Mouse (Mus musculus) cortical plate, adult 2 months (tissue): Measurements from ENCODE around the gene Irx3. TPM values are rescaled to one million over a fixed set of nuclear protein-coding genes. Genes with fewer than 3 reads are reported as not detected.
A peak's percentile ranks its signal among the peaks of the same experiment; 100 is the strongest.

Experiments used
- H3K27ac ChIP-seq: fragments of 200-500 bp; 2 replicates; pipeline ENCODE4 v1.5.1; 2012; ENCODE audit warnings: low read length, control low read depth, inconsistent platforms; ENCODE audit not compliant: insufficient read depth
- H3K4me1 ChIP-seq: fragments of 200-500 bp; 2 replicates; pipeline ENCODE4 v1.6.1; 2011; ENCODE audit warnings: low read length; ENCODE audit not compliant: control insufficient read depth, insufficient read depth
- H3K4me3 ChIP-seq: fragments of 200-500 bp; 2 replicates; pipeline ENCODE4 v1.5.1; 2011; ENCODE audit warnings: mild to moderate bottlenecking, low read length, control low read depth; ENCODE audit not compliant: insufficient read depth
- CTCF ChIP-seq: fragments of 200-500 bp; IDR thresholded peaks from 2 replicates; pipeline ENCODE4 v1.5.1; 2011; ENCODE audit warnings: mild to moderate bottlenecking, control low read depth, low read length; ENCODE audit not compliant: insufficient read depth; ENCODE audit errors: extremely low read depth
- POLR2A ChIP-seq: fragments of 200-500 bp; IDR thresholded peaks from 2 replicates; pipeline ENCODE4 v1.6.1; 2011; ENCODE audit warnings: mild to moderate bottlenecking, low read length, control low read depth; ENCODE audit not compliant: insufficient read depth; ENCODE audit errors: extremely low read depth
- polyA plus RNA-seq: library from polyadenylated mRNA; depleted of rRNA; stranded (reverse); fragments of >200 nt; gene quantifications from 2 replicates; pipeline ENCODE4 v1.2.3, GENCODE M21; 2012

Gene Irx3
- polyA plus RNA-seq, 1 experiment, result 0.15 TPM

- H3K4me1 ChIP-seq, result no peaks in the 10 kb centered on the region
- no peak overlapping the region for H3K4me3 ChIP-seq
- TF ChIP-seq POLR2A, result no peak
- TF ChIP-seq CTCF, result no peak
- H3K27ac ChIP-seq, result no peak overlapping the region
Measured at GRCm38 (mm10) chr8:91803515-91804402, 1.9 kb upstream of the Irx3 start.

GRCm38 (mm10) chr8:91802401-91803322 lies 795 bp upstream of the Irx3 start:
- no peak for TF ChIP-seq CTCF
- TF ChIP-seq POLR2A, result no peak
- no peak overlapping the region for H3K4me3 ChIP-seq
- H3K27ac ChIP-seq, result no peak overlapping the region
- no peaks in the 10 kb centered on the region for H3K4me1 ChIP-seq

DNA sequence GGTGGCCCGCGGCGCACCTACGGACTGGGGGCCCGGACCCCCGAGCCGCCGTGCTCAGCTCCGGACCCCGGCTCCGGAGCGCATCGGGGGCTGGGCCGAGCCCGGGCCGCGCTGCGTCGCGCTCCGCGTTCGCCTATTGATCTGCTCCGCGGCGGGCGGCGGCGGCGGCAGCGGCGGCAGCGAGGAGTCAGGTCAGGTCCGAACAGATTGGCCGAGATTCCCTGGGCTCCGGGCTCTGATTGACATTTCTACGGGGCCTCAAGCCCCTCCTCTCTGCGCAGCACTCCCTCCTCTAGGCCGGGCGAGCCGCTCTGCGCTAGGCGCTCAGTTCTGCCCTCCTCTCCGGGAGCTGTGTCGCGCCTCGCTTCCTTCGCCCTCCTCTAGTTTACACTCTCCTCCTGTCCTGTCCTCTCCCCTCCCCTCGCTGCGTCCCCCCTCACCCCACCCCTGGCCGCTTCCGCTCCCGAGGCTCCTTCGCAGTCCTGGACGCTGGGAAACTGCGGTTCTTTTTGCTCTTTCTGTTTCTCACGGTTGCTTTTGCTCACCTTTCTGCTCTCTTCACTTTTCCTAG lies 541 bp downstream of the Irx3 start:
- no peak for TF ChIP-seq CTCF
- no peak for TF ChIP-seq POLR2A
- H3K27ac ChIP-seq, result no peak overlapping the region
- H3K4me3 ChIP-seq, result 0 out of 2 replicates have a peak overlapping the region, but pooled peaks have one; percentile 17
- H3K4me1 ChIP-seq, result no peaks in the 10 kb centered on the region

DNA sequence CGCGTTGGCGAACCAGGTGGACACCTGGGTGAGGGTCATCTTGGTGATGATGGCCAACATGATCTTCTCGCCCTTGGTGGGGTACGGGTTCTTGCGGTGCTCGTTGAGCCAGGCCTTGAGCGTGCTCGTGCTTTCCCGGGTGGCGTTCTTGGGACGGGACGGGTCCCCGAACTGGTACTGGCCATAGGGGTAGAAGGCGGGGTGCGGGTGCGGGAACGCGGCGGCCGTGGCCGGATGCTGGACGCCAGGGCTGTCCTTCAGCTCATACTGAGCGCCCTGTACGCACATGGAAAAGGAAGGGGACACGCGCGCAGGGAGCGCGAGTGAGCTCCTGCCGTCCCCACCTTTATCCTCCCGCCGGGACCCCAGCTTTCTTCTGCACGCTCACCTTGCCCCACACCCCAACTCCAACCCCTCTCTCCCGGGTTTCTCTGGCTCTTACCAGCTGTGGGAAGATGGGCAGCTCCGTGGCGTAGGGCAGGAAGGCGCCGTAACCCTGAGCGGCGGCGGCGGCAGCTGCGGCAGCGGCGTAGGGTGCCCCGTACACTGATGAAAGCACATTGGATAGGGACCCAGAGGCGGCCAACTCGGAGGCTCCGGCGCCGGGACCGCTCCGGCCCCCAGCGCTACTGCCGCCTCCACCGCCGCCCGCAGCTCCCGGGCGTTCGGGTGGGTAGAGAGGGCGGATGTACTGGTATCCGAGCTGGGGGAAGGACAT lies 1.2 kb downstream of the Irx3 start:
- no peak overlapping the region for H3K27ac ChIP-seq
- no peak overlapping the region for H3K4me3 ChIP-seq
- no peak for TF ChIP-seq POLR2A
- TF ChIP-seq CTCF, result no peak
- no peaks in the 10 kb centered on the region for H3K4me1 ChIP-seq

DNA sequence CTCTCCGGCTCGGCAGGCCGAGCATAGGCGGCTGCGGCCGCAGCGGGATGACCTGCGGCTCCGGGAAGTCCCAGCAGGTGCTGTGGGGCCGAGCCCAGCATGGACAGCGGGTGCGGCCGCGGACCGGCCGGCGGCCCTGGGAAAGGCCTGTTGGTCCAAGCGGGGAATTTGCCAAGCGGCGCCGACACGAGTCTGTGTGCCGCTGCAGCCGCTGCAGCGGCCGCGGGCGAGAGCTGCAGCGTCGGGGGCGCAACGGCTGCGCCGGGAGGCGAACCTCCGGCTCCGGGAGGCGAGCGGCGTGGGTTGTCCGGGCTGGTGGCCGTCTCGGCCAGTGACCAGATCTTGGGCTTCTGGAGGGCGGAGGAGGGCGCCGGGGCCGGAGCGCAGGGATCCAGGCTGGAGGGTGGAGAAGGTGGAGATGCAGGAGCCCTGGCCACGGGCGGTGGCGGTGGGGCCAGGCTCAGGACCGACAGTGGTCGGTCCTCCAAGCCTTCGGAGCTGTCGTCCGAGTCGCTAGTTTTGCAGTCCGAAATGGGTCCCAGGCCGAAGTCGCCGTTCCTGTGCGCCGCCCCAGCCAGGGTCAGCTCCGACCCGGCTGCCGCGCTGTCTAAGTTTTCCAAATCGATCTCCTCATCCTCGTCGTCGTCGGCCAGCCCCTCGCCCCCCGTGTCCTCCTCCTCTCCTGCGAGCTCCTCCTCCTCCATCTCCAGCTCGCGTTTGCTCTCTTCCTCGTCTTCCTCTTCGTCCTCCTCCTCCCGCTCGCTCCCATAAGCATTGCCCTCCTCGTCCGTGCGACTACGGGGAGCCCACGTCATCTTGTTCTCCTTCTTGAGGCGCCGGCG lies 2.0 kb downstream of the Irx3 start:
- TF ChIP-seq POLR2A (no peak), CTCF (no peak)
- H3K27ac ChIP-seq, result no peak overlapping the region
- H3K4me3 ChIP-seq, result no peak overlapping the region
- no peaks in the 10 kb centered on the region for H3K4me1 ChIP-seq

DNA sequence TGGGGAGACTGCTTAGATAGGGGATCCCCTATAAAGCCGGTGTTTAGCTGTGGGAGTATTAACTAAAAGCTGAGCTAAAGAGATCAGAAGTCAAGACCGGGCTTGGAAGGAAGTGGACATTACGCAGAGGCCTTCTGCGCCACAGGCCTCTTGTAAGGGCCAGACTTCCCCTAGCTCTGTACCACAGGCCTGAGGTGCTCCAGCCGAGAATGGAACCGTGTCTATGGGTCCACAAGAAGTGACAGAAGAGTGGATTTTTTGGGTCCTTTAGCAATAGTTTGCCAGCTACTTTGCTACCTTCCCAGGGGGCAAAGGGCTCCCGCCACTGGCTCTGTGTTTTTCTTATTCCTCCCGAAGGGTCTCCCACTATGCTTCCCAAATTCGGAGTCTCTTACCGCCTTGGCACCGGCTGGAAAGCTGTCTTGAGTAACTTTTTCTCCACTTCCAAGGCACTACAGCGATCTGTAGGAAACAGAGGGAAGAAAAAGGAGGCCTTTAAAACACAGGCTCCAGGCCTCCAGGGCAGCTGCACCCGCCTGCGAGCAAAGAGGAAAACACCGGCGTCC lies 2.8 kb downstream of the Irx3 start:
- no peak overlapping the region for H3K4me3 ChIP-seq
- no peak overlapping the region for H3K27ac ChIP-seq
- H3K4me1 ChIP-seq, result no peaks in the 10 kb centered on the region

GRCm38 (mm10) chr8:91797626-91798271 lies 4.1 kb downstream of the Irx3 start:
- no peak overlapping the region for H3K27ac ChIP-seq
- H3K4me1 ChIP-seq, result no peaks in the 10 kb centered on the region
- TF ChIP-seq CTCF, result peak; percentile 19; the same call in 1 of the 2 replicates
- no peak for TF ChIP-seq POLR2A
- no peak overlapping the region for H3K4me3 ChIP-seq

More for the DNA sequence above, 2.8 kb downstream of the Irx3 start:
- TF ChIP-seq CTCF, result no peak
- TF ChIP-seq POLR2A, result no peak

DNA sequence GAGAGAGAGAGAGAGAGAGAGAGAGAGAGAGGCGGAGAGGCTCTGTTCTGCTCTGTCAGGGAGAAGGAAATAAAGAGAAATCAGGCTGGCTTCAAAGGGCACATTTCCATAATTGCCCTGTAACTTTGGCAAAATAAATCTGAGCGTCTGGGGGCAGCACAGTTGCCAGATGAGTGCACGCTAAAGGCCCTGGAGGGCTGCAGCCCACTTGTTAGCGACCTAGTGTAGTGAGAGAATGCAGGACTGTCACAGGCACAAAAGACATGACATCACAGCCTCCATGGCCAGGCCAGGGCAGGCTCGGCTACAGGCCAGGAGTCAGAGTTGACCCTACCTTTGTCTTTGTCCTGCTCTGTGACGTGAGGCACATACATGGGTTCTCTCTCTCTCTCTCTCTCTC lies 8.0 kb downstream of the Irx3 start:
- Histone ChIP-seq H3K4me3 (no peak overlapping the region), H3K27ac (no peak overlapping the region), H3K4me1 (no peaks in the 10 kb centered on the region)
- TF ChIP-seq CTCF (no peak), POLR2A (no peak)
